Mouse (Mus musculus): ENCODE data around the gene Dhx36. TPM values are rescaled to one million over a fixed set of nuclear protein-coding genes. Genes with fewer than 3 reads are reported as not detected.

The Dhx36 gene
- total and polyA plus RNA-seq, 2 experiments, result 2.7 to 24.5 TPM

GRCm38 (mm10) chr3:62446271-62446670, 60.5 kb downstream of the Dhx36 start:
- H3K4me3 ChIP-seq (ENCODE audit: insufficient read depth, low read depth, low read length), result no peak overlapping the region
- no peaks in the 10 kb centered on the region for H3K27me3 ChIP-seq (ENCODE audit: control insufficient read depth, insufficient read depth, low read length)
- DNase-seq (ENCODE audit: extremely low read depth, low read depth, low spot score), result no peak
- H3K4me1 ChIP-seq (ENCODE audit: control insufficient read depth, insufficient read depth, low read length), result no peaks in the 10 kb centered on the region
- 88% methylated on average over 7 of the region's 7 CpGs for WGBS
- peaks cover 28% of the 10 kb centered on the region for H3K36me3 ChIP-seq (ENCODE audit: control insufficient read depth, insufficient read depth, low read length)
- no peak overlapping the region for H3K27ac ChIP-seq (replicated peaks; ENCODE audit: insufficient read depth, low read depth, low read length)
- H3K9ac ChIP-seq (ENCODE audit: low read depth, low read length), result no peak overlapping the region
- no peak for TF ChIP-seq POLR2A (IDR thresholded peaks at IDR 0.05; ENCODE audit: extremely low read depth, insufficient read depth, low read length)
- no peak for TF ChIP-seq CTCF (IDR thresholded peaks at IDR 0.05; ENCODE audit: low read depth, low read length)
- no peaks in the 10 kb centered on the region for H3K79me2 ChIP-seq (ENCODE audit: control insufficient read depth, insufficient read depth, low read length)

DNA sequence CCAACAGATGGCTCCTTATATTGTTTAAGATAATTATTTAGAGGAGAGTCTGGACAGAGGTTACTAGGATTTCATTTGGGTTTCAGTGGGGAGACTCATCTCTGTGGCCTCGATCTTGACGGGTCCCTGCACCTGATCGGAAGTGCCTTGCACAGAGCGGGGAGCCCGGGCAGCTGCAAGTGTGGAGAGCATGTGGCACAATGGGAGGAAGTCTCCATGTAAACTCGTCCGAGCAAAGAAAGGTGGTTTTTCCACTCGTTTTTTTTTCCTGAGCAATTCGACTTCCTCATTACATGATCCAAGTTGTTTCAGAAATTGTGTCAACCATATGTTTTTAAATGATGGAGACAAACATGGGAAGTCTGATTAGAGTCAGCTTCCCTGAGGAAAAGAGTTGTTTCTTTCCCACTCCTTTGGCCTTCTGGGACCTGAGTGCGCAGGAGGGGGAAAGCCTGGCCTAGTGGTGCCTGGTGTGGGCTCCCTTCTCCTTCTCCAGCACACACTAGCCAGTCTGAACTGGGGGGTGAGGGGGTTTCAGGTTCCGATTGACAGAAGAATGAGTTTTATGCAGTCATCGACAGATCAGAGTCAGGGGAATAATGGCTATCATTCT, 63.1 kb downstream of the Dhx36 start:
- no peak for DNase-seq (ENCODE audit: extremely low read depth, low read depth, low spot score)
- no peaks in the 10 kb centered on the region for H3K27me3 ChIP-seq (ENCODE audit: control insufficient read depth, insufficient read depth, low read length)
- H3K9ac ChIP-seq (ENCODE audit: low read depth, low read length), result no peak overlapping the region
- no peak overlapping the region for H3K27ac ChIP-seq (replicated peaks; ENCODE audit: insufficient read depth, low read depth, low read length)
- no peak for TF ChIP-seq POLR2A (IDR thresholded peaks at IDR 0.05; ENCODE audit: extremely low read depth, insufficient read depth, low read length)
- TF ChIP-seq CTCF (IDR thresholded peaks at IDR 0.05; ENCODE audit: low read depth, low read length), result no peak
- WGBS, result 81% methylated on average over 12 of the region's 12 CpGs
- no peak overlapping the region for H3K4me3 ChIP-seq (ENCODE audit: insufficient read depth, low read depth, low read length)
- H3K79me2 ChIP-seq (ENCODE audit: control insufficient read depth, insufficient read depth, low read length), result no peaks in the 10 kb centered on the region
- H3K36me3 ChIP-seq (ENCODE audit: control insufficient read depth, insufficient read depth, low read length), result peaks cover 24% of the 10 kb centered on the region
- H3K4me1 ChIP-seq (ENCODE audit: control insufficient read depth, insufficient read depth, low read length), result no peaks in the 10 kb centered on the region

DNA sequence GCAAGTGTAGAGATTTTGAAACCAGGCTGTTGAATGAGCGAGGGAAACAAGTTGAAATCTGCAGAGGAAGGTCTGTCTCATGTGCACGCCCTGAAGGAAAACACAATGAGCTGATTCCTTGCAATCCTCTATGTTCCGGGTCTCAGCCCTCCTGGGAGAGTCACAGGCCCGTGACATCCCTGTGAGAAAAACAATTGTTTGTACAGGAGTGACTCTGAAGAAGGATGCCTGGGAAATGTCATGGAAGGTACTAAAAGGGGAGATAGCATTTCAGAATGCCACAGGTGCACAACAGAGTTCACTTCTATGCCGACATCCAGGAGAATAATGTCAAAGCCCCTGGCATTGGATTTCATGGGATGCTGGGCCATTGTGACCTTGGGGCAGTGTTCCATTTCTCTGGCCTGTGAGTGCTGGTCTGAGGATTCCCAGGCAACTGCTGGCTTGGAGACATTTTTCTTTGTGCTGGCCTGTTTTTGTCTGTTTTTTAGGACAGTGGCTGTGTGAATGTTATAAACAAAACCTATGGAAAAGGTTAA, 66.3 kb downstream of the Dhx36 start:
- 85% methylated on average over 5 of the region's 5 CpGs for WGBS
- Histone ChIP-seq H3K9ac (ENCODE audit: low read depth, low read length) (no peak overlapping the region), H3K4me1 (ENCODE audit: control insufficient read depth, insufficient read depth, low read length) (no peaks in the 10 kb centered on the region), H3K79me2 (ENCODE audit: control insufficient read depth, insufficient read depth, low read length) (peaks cover 3% of the 10 kb centered on the region; the same call in 1 of the 2 replicates), H3K27me3 (ENCODE audit: control insufficient read depth, insufficient read depth, low read length) (no peaks in the 10 kb centered on the region), H3K27ac (replicated peaks; ENCODE audit: insufficient read depth, low read depth, low read length) (no peak overlapping the region), H3K36me3 (ENCODE audit: control insufficient read depth, insufficient read depth, low read length) (peaks cover 34% of the 10 kb centered on the region), H3K4me3 (ENCODE audit: insufficient read depth, low read depth, low read length) (no peak overlapping the region)
- no peak for DNase-seq (ENCODE audit: extremely low read depth, low read depth, low spot score)
- no peak for TF ChIP-seq CTCF (IDR thresholded peaks at IDR 0.05; ENCODE audit: low read depth, low read length)

DNA sequence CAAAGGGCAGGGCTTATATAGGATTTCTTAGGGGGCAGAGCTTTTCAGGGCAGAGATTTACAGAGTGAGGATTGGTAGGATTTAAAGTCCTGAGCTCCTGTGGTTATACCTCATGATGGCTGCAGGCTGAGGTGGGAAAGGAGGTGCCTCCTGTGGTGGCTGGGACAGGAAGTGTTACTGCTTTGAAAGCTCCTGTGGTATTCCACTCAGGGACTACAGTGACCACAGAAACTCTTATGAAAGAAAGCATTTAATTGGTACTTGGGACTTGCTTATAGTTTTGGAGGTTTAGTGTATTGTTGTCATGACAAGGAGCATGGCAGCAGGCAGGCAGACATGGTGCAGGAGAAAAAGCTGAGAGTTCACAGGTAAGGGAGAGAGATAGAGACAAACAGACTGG, 70.9 kb downstream of the Dhx36 start:
- DNase-seq (ENCODE audit: extremely low read depth, low read depth, low spot score), result no peak
- Histone ChIP-seq H3K4me1 (ENCODE audit: control insufficient read depth, insufficient read depth, low read length) (no peaks in the 10 kb centered on the region), H3K4me3 (ENCODE audit: insufficient read depth, low read depth, low read length) (no peak overlapping the region), H3K79me2 (ENCODE audit: control insufficient read depth, insufficient read depth, low read length) (peaks cover 3% of the 10 kb centered on the region; the same call in 1 of the 2 replicates), H3K36me3 (ENCODE audit: control insufficient read depth, insufficient read depth, low read length) (peaks cover 55% of the 10 kb centered on the region), H3K9ac (ENCODE audit: low read depth, low read length) (no peak overlapping the region), H3K27me3 (ENCODE audit: control insufficient read depth, insufficient read depth, low read length) (no peaks in the 10 kb centered on the region), H3K27ac (replicated peaks; ENCODE audit: insufficient read depth, low read depth, low read length) (no peak overlapping the region)
- TF ChIP-seq CTCF (IDR thresholded peaks at IDR 0.05; ENCODE audit: low read depth, low read length) (no peak), POLR2A (IDR thresholded peaks at IDR 0.05; ENCODE audit: extremely low read depth, insufficient read depth, low read length) (no peak)

- Histone ChIP-seq H3K9ac (ENCODE audit: low read depth, low read length) (no peak overlapping the region), H3K4me1 (ENCODE audit: control insufficient read depth, insufficient read depth, low read length) (no peaks in the 10 kb centered on the region), H3K36me3 (ENCODE audit: control insufficient read depth, insufficient read depth, low read length) (peaks cover 64% of the 10 kb centered on the region), H3K27ac (replicated peaks; ENCODE audit: insufficient read depth, low read depth, low read length) (no peak overlapping the region), H3K4me3 (ENCODE audit: insufficient read depth, low read depth, low read length) (no peak overlapping the region), H3K27me3 (ENCODE audit: control insufficient read depth, insufficient read depth, low read length) (no peaks in the 10 kb centered on the region), H3K79me2 (ENCODE audit: control insufficient read depth, insufficient read depth, low read length) (peaks cover 3% of the 10 kb centered on the region; the same call in 1 of the 2 replicates)
- whole genome bisulfite sequencing, result 49% methylated on average over 4 of the region's 4 CpGs
- no peak for TF ChIP-seq CTCF (IDR thresholded peaks at IDR 0.05; ENCODE audit: low read depth, low read length)
- no peak for TF ChIP-seq POLR2A (IDR thresholded peaks at IDR 0.05; ENCODE audit: extremely low read depth, insufficient read depth, low read length)
- DNase-seq (ENCODE audit: extremely low read depth, low read depth, low spot score), result peak; percentile 26
These were observed 73.1 kb downstream of the Dhx36 start for GRCm38 (mm10) chr3:62433675-62434074.

- H3K36me3 ChIP-seq (ENCODE audit: control insufficient read depth, insufficient read depth, low read length), result peaks cover 29% of the 10 kb centered on the region
- TF ChIP-seq CTCF (IDR thresholded peaks at IDR 0.05; ENCODE audit: low read depth, low read length) (no peak), POLR2A (IDR thresholded peaks at IDR 0.05; ENCODE audit: extremely low read depth, insufficient read depth, low read length) (no peak)
- H3K79me2 ChIP-seq (ENCODE audit: control insufficient read depth, insufficient read depth, low read length), result peaks cover 19% of the 10 kb centered on the region; the same call in 1 of the 2 replicates
- H3K4me1 ChIP-seq (ENCODE audit: control insufficient read depth, insufficient read depth, low read length), result no peaks in the 10 kb centered on the region
- H3K27me3 ChIP-seq (ENCODE audit: control insufficient read depth, insufficient read depth, low read length), result no peaks in the 10 kb centered on the region
- 90% methylated on average over 6 of the region's 6 CpGs for WGBS
- no peak overlapping the region for H3K9ac ChIP-seq (ENCODE audit: low read depth, low read length)
- H3K4me3 ChIP-seq (ENCODE audit: insufficient read depth, low read depth, low read length), result no peak overlapping the region
- no peak overlapping the region for H3K27ac ChIP-seq (replicated peaks; ENCODE audit: insufficient read depth, low read depth, low read length)
- no peak for DNase-seq (ENCODE audit: extremely low read depth, low read depth, low spot score)
These were observed 88.2 kb downstream of the Dhx36 start for GRCm38 (mm10) chr3:62418387-62419138.

Other genes starting within 250 kb of the Dhx36 start
- gene Arhgef26, start 168.7 kb downstream of the Dhx36 start, total RNA-seq (2014; rRNA removed), result 23.6 and 29.2 TPM in 2 replicates
- 7.2 and 10.4 TPM in 2 replicates for gene Arhgef26, start 168.7 kb downstream of the Dhx36 start, polyA plus RNA-seq (2012; rRNA removed)
- not detected in 2 replicates for gene Gpr149, start 98.1 kb upstream of the Dhx36 start, total RNA-seq (2014; rRNA removed)
- not detected in 2 replicates for gene Gpr149, start 98.1 kb upstream of the Dhx36 start, polyA plus RNA-seq (2012; rRNA removed)